8 mouse cellular contexts compared by ENCODE assay signal in the genomic region with DNA sequence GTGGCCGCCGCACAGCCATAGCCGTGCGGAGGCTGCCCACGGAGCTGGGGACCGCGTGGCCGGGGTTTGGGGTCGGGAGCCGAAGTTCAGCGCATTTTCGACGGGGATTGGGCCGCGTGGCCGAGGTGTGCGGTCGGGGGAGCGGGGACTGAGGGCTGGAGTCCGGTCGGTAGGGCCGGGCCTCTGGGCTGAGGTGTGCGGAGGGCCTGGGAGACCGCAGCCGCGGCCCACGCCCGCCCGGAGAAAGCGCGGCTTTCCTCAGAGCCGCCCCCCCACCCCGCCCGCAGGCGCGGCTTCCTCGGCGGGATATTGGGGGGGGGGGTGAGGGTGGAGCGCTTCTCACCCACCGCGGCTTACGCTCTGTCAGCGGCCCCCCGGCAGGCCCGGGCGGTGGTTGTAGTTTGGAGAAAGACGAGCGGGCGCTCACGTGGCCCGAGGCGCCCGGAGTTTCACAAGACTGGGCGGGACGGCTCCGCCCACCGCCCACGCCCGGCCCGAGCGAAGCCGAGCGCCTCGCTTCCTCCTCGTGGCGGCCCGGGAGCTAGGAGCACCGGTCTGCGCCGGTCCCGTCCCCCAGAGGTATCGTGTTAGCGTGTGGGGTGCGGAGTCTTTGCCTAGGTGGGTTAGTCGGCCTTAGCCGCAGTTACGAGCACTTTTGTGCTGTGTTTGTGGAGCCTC. TPM values are rescaled to one million over a fixed set of nuclear protein-coding genes. Genes with fewer than 3 reads are reported as not detected.
A peak's percentile ranks its signal among the peaks of the same experiment; 100 is the strongest.
DNase-seq lines count a peak whose midpoint lies in the region; ATAC-seq and TF ChIP-seq lines count a peak whose summit lies in the region.

No protein-coding gene starts in this region.

- no peaks in the 10 kb centered on the region for H3K9me3 ChIP-seq in heart, embryonic 11.5 days (replicated peaks; ENCODE audit: control insufficient read depth, low read length)
- H3K9me3 ChIP-seq in kidney, embryonic 16.5 days (ENCODE audit: low read length) = no peaks in the 10 kb centered on the region
- H3K9me3 ChIP-seq in liver, embryonic 14.5 days (ENCODE audit: control insufficient read depth, low read length) = no peaks in the 10 kb centered on the region
- no peaks in the 10 kb centered on the region for H3K9me3 ChIP-seq in stomach, postnatal 0 days (ENCODE audit: control insufficient read depth, low read length)

- peak overlapping the region; percentile 92 for H3K27ac ChIP-seq in heart, embryonic 11.5 days (ENCODE audit: low read depth, low read length)
- H3K27ac ChIP-seq in kidney, embryonic 16.5 days (ENCODE audit: low read length) = peak overlapping the region; percentile 93
- peak overlapping the region; percentile 91 for H3K27ac ChIP-seq in liver, embryonic 14.5 days
- H3K27ac ChIP-seq in stomach, postnatal 0 days (replicated peaks) = peak overlapping the region; percentile 100

- peaks cover 21% of the 10 kb centered on the region for H3K4me1 ChIP-seq in heart, embryonic 11.5 days (ENCODE audit: control insufficient read depth, insufficient read depth, low read length)
- peaks cover 29% of the 10 kb centered on the region for H3K4me1 ChIP-seq in kidney, embryonic 16.5 days (ENCODE audit: insufficient read depth, low read length)
- peaks cover 31 to 32% of the 10 kb centered on the region in 2 experiments for H3K4me1 ChIP-seq in liver, embryonic 14.5 days (replicated peaks; ENCODE audit: control insufficient read depth in 2 of 2, insufficient read depth in 2 of 2, low read length in 1 of 2)
- 0 out of 2 replicates have a peak, but pooled peaks cover 3% of the 10 kb centered on the region for H3K4me1 ChIP-seq in stomach, postnatal 0 days (replicated peaks; ENCODE audit: control insufficient read depth, insufficient read depth)

- ATAC-seq in erythroblast, adult 5-6 weeks (replicated peaks; ENCODE audit: low FRiP score, poor library complexity, severe bottlenecking) = peak; percentile 77
- ATAC-seq in heart, embryonic 11.5 days (replicated peaks; ENCODE audit: insufficient number of reproducible peaks, low FRiP score, low TSS enrichment) = peak; percentile 72
- peak; percentile 77 for ATAC-seq in kidney, embryonic 16.5 days (ENCODE audit: low FRiP score, low TSS enrichment)
- peak; percentile 64 for ATAC-seq in liver, embryonic 14.5 days (ENCODE audit: insufficient read depth)
- ATAC-seq in stomach, postnatal 0 days (ENCODE audit: low FRiP score, low TSS enrichment) = peak; percentile 86

- no peak; the same call in 1 of the 2 replicates for TF ChIP-seq EP300 in liver, embryonic 14.5 days (IDR thresholded peaks at IDR 0.05; ENCODE audit: low read depth)
- TF ChIP-seq EP300 in stomach, postnatal 0 days (optimal IDR thresholded peaks at IDR 0.05) = peak; percentile 56

- H3K4me2 ChIP-seq in heart, embryonic 11.5 days = peak overlapping the region; percentile 79
- peak overlapping the region; percentile 85 for H3K4me2 ChIP-seq in kidney, embryonic 16.5 days (replicated peaks; ENCODE audit: low read depth, low read length)
- peak overlapping the region; percentile 88 for H3K4me2 ChIP-seq in liver, embryonic 14.5 days (ENCODE audit: low read depth)
- H3K4me2 ChIP-seq in stomach, postnatal 0 days (replicated peaks; ENCODE audit: low read depth) = peak overlapping the region; percentile 76

- peak overlapping the region; percentile 95 for H3K9ac ChIP-seq in heart, embryonic 11.5 days (ENCODE audit: low read depth, low read length)
- H3K9ac ChIP-seq in kidney, embryonic 16.5 days (replicated peaks; ENCODE audit: low read length) = peak overlapping the region; percentile 94
- H3K9ac ChIP-seq in liver, embryonic 14.5 days (replicated peaks) = peak overlapping the region; percentile 98
- peak overlapping the region; percentile 99 for H3K9ac ChIP-seq in stomach, postnatal 0 days (ENCODE audit: low read length)

- under 1% methylated on average over 63 of the region's 77 CpGs for WGBS in heart, embryonic 11.5 days (ENCODE audit: insufficient replicate concordance)
- WGBS in kidney, embryonic 16.5 days = under 1% methylated on average over 71 of the region's 77 CpGs
- under 1% methylated on average over 61 of the region's 77 CpGs for WGBS in liver, embryonic 14.5 days (ENCODE audit: insufficient replicate concordance)
- under 1% methylated on average over 60 of the region's 77 CpGs for WGBS in stomach, postnatal 0 days

- H3K36me3 ChIP-seq in heart, embryonic 11.5 days (ENCODE audit: control insufficient read depth, insufficient read depth, low read length) = no peaks in the 10 kb centered on the region
- no peaks in the 10 kb centered on the region for H3K36me3 ChIP-seq in kidney, embryonic 16.5 days (ENCODE audit: insufficient read depth, low read length)
- no peaks in the 10 kb centered on the region for H3K36me3 ChIP-seq in liver, embryonic 14.5 days (replicated peaks; ENCODE audit: control insufficient read depth, insufficient read depth, low read depth)
- no peaks in the 10 kb centered on the region for H3K36me3 ChIP-seq in stomach, postnatal 0 days (ENCODE audit: control insufficient read depth, insufficient read depth, low read length)

- H3K4me3 ChIP-seq in heart, embryonic 11.5 days (ENCODE audit: low read depth, low read length) = peak overlapping the region; percentile 100
- peak overlapping the region; percentile 91 for H3K4me3 ChIP-seq in kidney, embryonic 16.5 days (ENCODE audit: low read length)
- H3K4me3 ChIP-seq in liver, embryonic 14.5 days (ENCODE audit: insufficient read depth in 1 of 2, low read depth in 2 of 2, low read length in 2 of 2) = peak overlapping the region; percentile 73 to 94
- H3K4me3 ChIP-seq in stomach, postnatal 0 days (ENCODE audit: low read depth, low read length) = peak overlapping the region; percentile 99

- DNase-seq in CD4-positive helper T cell, adult 2 months (ENCODE audit: low read depth, low spot score) = peak; percentile 98
- peak; percentile 75 for DNase-seq in brain, adult 2 months (ENCODE audit: low read depth, low spot score)
- peak; percentile 78 to 86 (median 78) for DNase-seq in liver, embryonic 14.5 days (ENCODE audit: low read depth in 3 of 3, low spot score in 3 of 3)
- peak; percentile 86 for DNase-seq in neural tube, embryonic 10.5 days (ENCODE audit: extremely low spot score, low spot score)
- peak; percentile 94 for DNase-seq in stomach, postnatal 0 days (ENCODE audit: low spot score)

- TF ChIP-seq CTCF in liver, embryonic 14.5 days (IDR thresholded peaks at IDR 0.05; ENCODE audit: low read depth) = peak; percentile 1; the same call in 1 of the 2 replicates
- peak; percentile 25; the same call in 1 of the 2 replicates for TF ChIP-seq CTCF in stomach, postnatal 0 days (IDR thresholded peaks at IDR 0.05; ENCODE audit: low read depth)

- H3K27me3 ChIP-seq in heart, embryonic 11.5 days (ENCODE audit: control insufficient read depth, insufficient read depth, low read length) = no peaks in the 10 kb centered on the region
- H3K27me3 ChIP-seq in kidney, embryonic 16.5 days (ENCODE audit: insufficient read depth, low read length) = no peaks in the 10 kb centered on the region
- no peaks in the 10 kb centered on the region for H3K27me3 ChIP-seq in liver, embryonic 14.5 days (ENCODE audit: control insufficient read depth, insufficient read depth, low read length)
- H3K27me3 ChIP-seq in stomach, postnatal 0 days (ENCODE audit: control insufficient read depth, insufficient read depth, low read length) = no peaks in the 10 kb centered on the region

RNA-seq across cellular contexts. Expression of gene Hnrnpf, which starts 7.3 kb away (rescaled TPM):
- total RNA-seq in erythroblast, adult 5-6 weeks (2015; ENCODE audit: low replicate concordance) = 169 and 187 TPM in 2 replicates
- total RNA-seq in erythroblast, adult 5-6 weeks (2017; ENCODE audit: low replicate concordance) = 279 and 303 TPM in 2 replicates
- 554 and 606 TPM in 2 replicates for polyA plus RNA-seq in heart, embryonic 11.5 days (2014; fragmentation: Nextera tagmentation; extraction: Ambion mirVana)
- 793 and 842 TPM in 2 replicates for polyA plus RNA-seq in kidney, embryonic 16.5 days (2015; fragmentation: Nextera tagmentation; extraction: Ambion mirVana)
- polyA plus RNA-seq in liver, embryonic 14.5 days (2012; rRNA removed) = 222 and 368 TPM in 2 replicates
- 457 and 507 TPM in 2 replicates for polyA plus RNA-seq in liver, embryonic 14.5 days (2014; fragmentation: Nextera tagmentation; extraction: Ambion mirVana)
- 388 and 401 TPM in 2 replicates for polyA plus RNA-seq in stomach, postnatal 0 days (2015; fragmentation: Nextera tagmentation; extraction: Ambion mirVana)

RNA-seq across cellular contexts. Expression of gene Fxyd4, which starts 30.1 kb away (rescaled TPM):
- not detected in 2 replicates for total RNA-seq in erythroblast, adult 5-6 weeks (2015; ENCODE audit: low replicate concordance)
- not detected in 2 replicates for total RNA-seq in erythroblast, adult 5-6 weeks (2017; ENCODE audit: low replicate concordance)
- 0.76 and 2.4 TPM in 2 replicates for polyA plus RNA-seq in heart, embryonic 11.5 days (2014; fragmentation: Nextera tagmentation; extraction: Ambion mirVana)
- 98.1 and 98.5 TPM in 2 replicates for polyA plus RNA-seq in kidney, embryonic 16.5 days (2015; fragmentation: Nextera tagmentation; extraction: Ambion mirVana)
- polyA plus RNA-seq in liver, embryonic 14.5 days (2012; rRNA removed) = not detected in 2 replicates
- polyA plus RNA-seq in liver, embryonic 14.5 days (2014; fragmentation: Nextera tagmentation; extraction: Ambion mirVana) = not detected in 2 replicates
- 4.2 and 5.8 TPM in 2 replicates for polyA plus RNA-seq in stomach, postnatal 0 days (2015; fragmentation: Nextera tagmentation; extraction: Ambion mirVana)

RNA-seq across cellular contexts. Expression of gene Zfp239, which starts 45.5 kb away (rescaled TPM):
- total RNA-seq in erythroblast, adult 5-6 weeks (2015; ENCODE audit: low replicate concordance) = not detected in 2 replicates
- 0.77 and 0.98 TPM in 2 replicates for total RNA-seq in erythroblast, adult 5-6 weeks (2017; ENCODE audit: low replicate concordance)
- 2.4 and 4.1 TPM in 2 replicates for polyA plus RNA-seq in heart, embryonic 11.5 days (2014; fragmentation: Nextera tagmentation; extraction: Ambion mirVana)
- polyA plus RNA-seq in kidney, embryonic 16.5 days (2015; fragmentation: Nextera tagmentation; extraction: Ambion mirVana) = 11.5 and 12.6 TPM in 2 replicates
- 1.2 and 2.0 TPM in 2 replicates for polyA plus RNA-seq in liver, embryonic 14.5 days (2012; rRNA removed)
- polyA plus RNA-seq in liver, embryonic 14.5 days (2014; fragmentation: Nextera tagmentation; extraction: Ambion mirVana) = 2.9 and 3.5 TPM in 2 replicates
- 1.7 and 2.0 TPM in 2 replicates for polyA plus RNA-seq in stomach, postnatal 0 days (2015; fragmentation: Nextera tagmentation; extraction: Ambion mirVana)

Comparison
In these comparisons a context has a peak if more than half of its experiments do, and no peak if none do; other contexts are left out.
1. Peak in every context shown above with its lines: DNase-seq, ATAC-seq, H3K4me3 ChIP-seq and H3K27ac ChIP-seq.
2. RNA of gene Fxyd4, which starts 30.1 kb away (polyA plus RNA-seq): 98.1 to 98.5 TPM in kidney, embryonic 16.5 days; 4.2 to 5.8 TPM in stomach, postnatal 0 days, 0.76 to 2.4 TPM in heart, embryonic 11.5 days and not detected in liver, embryonic 14.5 days; every median in the first group is over 10 times any median in the second.